Mouse (Mus musculus): ENCODE measurements around the gene Gm9903. TPM values are rescaled to one million over a fixed set of nuclear protein-coding genes. Genes with fewer than 3 reads are reported as not detected.
A peak's percentile ranks its signal among the peaks of the same experiment; 100 is the strongest.

Gm9903 gene
- polyA plus RNA-seq, 1 experiment from 2014 or later: 1.0 TPM

- Histone ChIP-seq H3K4me3 (ENCODE audit: low read length) (peak overlapping the region; percentile 82; the same call in 1 of the 2 replicates), H3K9ac (ENCODE audit: low read depth, low read length) (peak overlapping the region; percentile 8; the same call in 1 of the 2 replicates), H3K9me3 (ENCODE audit: control insufficient read depth, low read length) (no peaks in the 10 kb centered on the region), H3K27ac (ENCODE audit: low read depth, low read length) (no peak overlapping the region), H3K36me3 (ENCODE audit: control insufficient read depth, insufficient read depth, low read length) (peaks cover 38% of the 10 kb centered on the region), H3K27me3 (ENCODE audit: control insufficient read depth, insufficient read depth, low read length) (no peaks in the 10 kb centered on the region), H3K4me2 (replicated peaks; ENCODE audit: low read depth, low read length) (peak overlapping the region; percentile 70), H3K4me1 (ENCODE audit: control insufficient read depth, insufficient read depth, low read length) (peaks cover 22% of the 10 kb centered on the region)
- ATAC-seq (ENCODE audit: low FRiP score, low TSS enrichment): no peak; the same call in 1 of the 2 replicates
- 1% methylated on average over 8 of the region's 9 CpGs for WGBS
These were observed 23.1 kb downstream of the Gm9903 start for GRCm38 (mm10) chr5:33652783-33653173.

GRCm38 (mm10) chr5:33654424-33654823 is 24.7 kb downstream of the Gm9903 start:
- H3K9ac ChIP-seq (ENCODE audit: low read depth, low read length): no peak overlapping the region
- ATAC-seq (ENCODE audit: low FRiP score, low TSS enrichment): no peak
- peaks cover 29% of the 10 kb centered on the region for H3K4me1 ChIP-seq (ENCODE audit: control insufficient read depth, insufficient read depth, low read length)

GRCm38 (mm10) chr5:33655251-33655840 is 25.6 kb downstream of the Gm9903 start:
- Histone ChIP-seq H3K27ac (ENCODE audit: low read depth, low read length) (no peak overlapping the region), H3K27me3 (ENCODE audit: control insufficient read depth, insufficient read depth, low read length) (no peaks in the 10 kb centered on the region), H3K9me3 (ENCODE audit: control insufficient read depth, low read length) (no peaks in the 10 kb centered on the region), H3K9ac (ENCODE audit: low read depth, low read length) (0 out of 2 replicates have a peak overlapping the region, but pooled peaks have one; percentile 4), H3K36me3 (ENCODE audit: control insufficient read depth, insufficient read depth, low read length) (peaks cover 16% of the 10 kb centered on the region; the same call in 1 of the 2 replicates), H3K4me2 (replicated peaks; ENCODE audit: low read depth, low read length) (no peak overlapping the region), H3K4me1 (ENCODE audit: control insufficient read depth, insufficient read depth, low read length) (peaks cover 23% of the 10 kb centered on the region), H3K4me3 (ENCODE audit: low read length) (no peak overlapping the region)
- ATAC-seq (ENCODE audit: low FRiP score, low TSS enrichment): no peak
- WGBS: 89% methylated on average over 10 of the region's 10 CpGs

More at GRCm38 (mm10) chr5:33654424-33654823, 24.7 kb downstream of the Gm9903 start:
- Histone ChIP-seq H3K27me3 (ENCODE audit: control insufficient read depth, insufficient read depth, low read length) (no peaks in the 10 kb centered on the region), H3K9me3 (ENCODE audit: control insufficient read depth, low read length) (no peaks in the 10 kb centered on the region), H3K27ac (ENCODE audit: low read depth, low read length) (no peak overlapping the region), H3K36me3 (ENCODE audit: control insufficient read depth, insufficient read depth, low read length) (peaks cover 23% of the 10 kb centered on the region), H3K4me3 (ENCODE audit: low read length) (no peak overlapping the region), H3K4me2 (replicated peaks; ENCODE audit: low read depth, low read length) (no peak overlapping the region)
- 94% methylated on average over 13 of the region's 13 CpGs for WGBS

- Histone ChIP-seq H3K4me2 (replicated peaks; ENCODE audit: low read depth, low read length) (peak overlapping the region; percentile 92), H3K4me1 (ENCODE audit: control insufficient read depth, insufficient read depth, low read length) (peaks cover 15% of the 10 kb centered on the region), H3K36me3 (ENCODE audit: control insufficient read depth, insufficient read depth, low read length) (peaks cover 28% of the 10 kb centered on the region; the same call in 1 of the 2 replicates), H3K27ac (ENCODE audit: low read depth, low read length) (no peak overlapping the region), H3K9ac (ENCODE audit: low read depth, low read length) (peak overlapping the region; percentile 77), H3K27me3 (ENCODE audit: control insufficient read depth, insufficient read depth, low read length) (no peaks in the 10 kb centered on the region), H3K9me3 (ENCODE audit: control insufficient read depth, low read length) (no peaks in the 10 kb centered on the region), H3K4me3 (ENCODE audit: low read length) (peak overlapping the region; percentile 86)
- 21% methylated on average over 1 of the region's 1 CpGs for WGBS
- ATAC-seq (ENCODE audit: low FRiP score, low TSS enrichment): no peak
These were observed 27.0 kb downstream of the Gm9903 start for GRCm38 (mm10) chr5:33656739-33657138.

- under 1% methylated on average over 32 of the region's 32 CpGs for WGBS
- Histone ChIP-seq H3K36me3 (ENCODE audit: control insufficient read depth, insufficient read depth, low read length) (peaks cover 33% of the 10 kb centered on the region), H3K4me1 (ENCODE audit: control insufficient read depth, insufficient read depth, low read length) (peaks cover 15% of the 10 kb centered on the region), H3K4me3 (ENCODE audit: low read length) (peak overlapping the region; percentile 86), H3K27me3 (ENCODE audit: control insufficient read depth, insufficient read depth, low read length) (no peaks in the 10 kb centered on the region), H3K4me2 (replicated peaks; ENCODE audit: low read depth, low read length) (peak overlapping the region; percentile 92), H3K9me3 (ENCODE audit: control insufficient read depth, low read length) (no peaks in the 10 kb centered on the region), H3K9ac (ENCODE audit: low read depth, low read length) (peak overlapping the region; percentile 77), H3K27ac (ENCODE audit: low read depth, low read length) (peak overlapping the region; percentile 69; the same call in 1 of the 2 replicates)
- peak; percentile 8 for ATAC-seq (ENCODE audit: low FRiP score, low TSS enrichment)
These were observed 27.6 kb downstream of the Gm9903 start for GRCm38 (mm10) chr5:33657251-33657786.

- Histone ChIP-seq H3K4me3 (ENCODE audit: low read length) (peak within 1 kb of the TSS; percentile 86), H3K36me3 (ENCODE audit: control insufficient read depth, insufficient read depth, low read length) (peaks cover 40% of the 10 kb centered on the region)
- under 1% methylated on average over 60 of the region's 60 CpGs for WGBS
These were observed 28.3 kb downstream of the Gm9903 start, which contains the start of the genes Tacc3 and Tmem129 for GRCm38 (mm10) chr5:33657787-33658663. TSS of gene Tacc3 (plus strand) at chr5:33658128. TSS of gene Tmem129 (minus strand) at chr5:33658416.

GRCm38 (mm10) chr5:33658664-33659050 is 28.9 kb downstream of the Gm9903 start:
- H3K4me1 ChIP-seq (ENCODE audit: control insufficient read depth, insufficient read depth, low read length): peaks cover 15% of the 10 kb centered on the region
- peak overlapping the region; percentile 82 for H3K9ac ChIP-seq (ENCODE audit: low read depth, low read length)
- 0% methylated on average over 26 of the region's 26 CpGs for WGBS
- no peaks in the 10 kb centered on the region for H3K9me3 ChIP-seq (ENCODE audit: control insufficient read depth, low read length)
- H3K27ac ChIP-seq (ENCODE audit: low read depth, low read length): peak overlapping the region; percentile 92
- H3K36me3 ChIP-seq (ENCODE audit: control insufficient read depth, insufficient read depth, low read length): peaks cover 43% of the 10 kb centered on the region
- peak overlapping the region; percentile 86 for H3K4me3 ChIP-seq (ENCODE audit: low read length)
- H3K4me2 ChIP-seq (replicated peaks; ENCODE audit: low read depth, low read length): peak overlapping the region; percentile 77
- no peaks in the 10 kb centered on the region for H3K27me3 ChIP-seq (ENCODE audit: control insufficient read depth, insufficient read depth, low read length)
- peak; percentile 16 for ATAC-seq (ENCODE audit: low FRiP score, low TSS enrichment)

More at GRCm38 (mm10) chr5:33657787-33658663, 28.3 kb downstream of the Gm9903 start, which contains the start of the genes Tacc3 and Tmem129:
- Histone ChIP-seq H3K4me1 (ENCODE audit: control insufficient read depth, insufficient read depth, low read length) (peaks cover 15% of the 10 kb centered on the region), H3K27me3 (ENCODE audit: control insufficient read depth, insufficient read depth, low read length) (no peaks in the 10 kb centered on the region), H3K4me2 (replicated peaks; ENCODE audit: low read depth, low read length) (peak within 1 kb of the TSS; percentile 92), H3K27ac (ENCODE audit: low read depth, low read length) (peak within 1 kb of the TSS; percentile 92), H3K9me3 (ENCODE audit: control insufficient read depth, low read length) (no peaks in the 10 kb centered on the region), H3K9ac (ENCODE audit: low read depth, low read length) (peak within 1 kb of the TSS; percentile 82)
- peak; percentile 96 for ATAC-seq (ENCODE audit: low FRiP score, low TSS enrichment)

GRCm38 (mm10) chr5:33668223-33668622 is 38.5 kb downstream of the Gm9903 start:
- no peaks in the 10 kb centered on the region for H3K27me3 ChIP-seq (ENCODE audit: control insufficient read depth, insufficient read depth, low read length)
- H3K4me2 ChIP-seq (replicated peaks; ENCODE audit: low read depth, low read length): no peak overlapping the region
- H3K36me3 ChIP-seq (ENCODE audit: control insufficient read depth, insufficient read depth, low read length): peaks cover 85% of the 10 kb centered on the region
- H3K9me3 ChIP-seq (ENCODE audit: control insufficient read depth, low read length): no peaks in the 10 kb centered on the region
- H3K4me3 ChIP-seq (ENCODE audit: low read length): no peak overlapping the region
- ATAC-seq (ENCODE audit: low FRiP score, low TSS enrichment): no peak
- H3K27ac ChIP-seq (ENCODE audit: low read depth, low read length): no peak overlapping the region
- no peak overlapping the region for H3K9ac ChIP-seq (ENCODE audit: low read depth, low read length)
- H3K4me1 ChIP-seq (ENCODE audit: control insufficient read depth, insufficient read depth, low read length): no peaks in the 10 kb centered on the region
